Mouse (Mus musculus): Measurements from ENCODE around the gene Hoxa4.

Gene Hoxa4

GRCm38 (mm10) chr6:52177806-52178205 is 13.7 kb downstream of the Hoxa4 start:
- no peak for DNase-seq

GRCm38 (mm10) chr6:52177061-52177735 is 14.4 kb downstream of the Hoxa4 start, which contains the start of gene 5730596B20Rik:
Gene 5730596B20Rik, plus strand, starts transcription at chr6:52177498.
- DNase-seq = no peak

- DNase-seq = no peak
Observed at GRCm38 (mm10) chr6:52176391-52176790, 15.2 kb downstream of the Hoxa4 start.

GRCm38 (mm10) chr6:52175864-52176263 is 15.7 kb downstream of the Hoxa4 start:
- DNase-seq = no peak

DNA sequence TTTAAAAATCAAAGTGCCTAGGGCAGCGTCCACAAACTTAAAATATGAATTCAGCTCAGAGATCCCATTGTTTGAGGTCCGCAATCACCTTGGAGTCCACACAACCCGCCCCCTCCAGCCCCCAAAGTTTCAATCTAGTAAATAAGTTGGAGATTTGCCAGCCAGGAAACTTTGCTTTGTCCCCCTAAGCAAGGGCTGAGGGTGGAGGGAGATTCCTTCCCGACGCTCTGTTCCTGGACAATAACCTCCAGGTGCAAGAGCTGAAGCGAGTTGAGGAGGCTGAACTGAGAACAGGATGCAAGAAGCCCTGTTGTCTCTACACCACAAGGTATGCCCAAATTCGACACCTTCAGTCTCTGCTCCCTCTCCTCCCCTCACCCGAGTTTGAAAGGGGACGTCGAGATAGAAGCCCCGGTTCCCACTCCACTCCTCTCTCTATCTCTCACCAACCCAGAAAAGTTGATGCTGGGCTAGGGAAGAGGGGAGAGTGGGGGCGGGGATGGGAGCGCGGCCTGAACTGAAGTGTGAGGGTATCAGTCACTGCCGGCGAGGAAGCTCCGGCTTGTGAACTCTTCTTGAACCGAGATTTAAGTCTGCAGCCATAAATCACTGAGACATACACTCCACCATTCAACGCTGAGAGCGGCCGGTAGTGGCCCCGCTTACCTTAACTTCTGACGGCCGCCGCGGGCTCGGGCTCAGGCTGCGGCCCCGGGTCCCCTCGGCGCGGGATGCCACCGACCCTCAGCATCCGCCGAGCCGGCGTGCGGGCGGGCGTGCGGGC is 16.4 kb downstream of the Hoxa4 start:
- DNase-seq = no peak

GRCm38 (mm10) chr6:52173648-52174047 is 17.9 kb downstream of the Hoxa4 start:
- no peak for DNase-seq

- no peak for DNase-seq
Observed at GRCm38 (mm10) chr6:52172501-52172900, 19.1 kb downstream of the Hoxa4 start.

GRCm38 (mm10) chr6:52171938-52172337 is 19.6 kb downstream of the Hoxa4 start:
- no peak for DNase-seq

DNA sequence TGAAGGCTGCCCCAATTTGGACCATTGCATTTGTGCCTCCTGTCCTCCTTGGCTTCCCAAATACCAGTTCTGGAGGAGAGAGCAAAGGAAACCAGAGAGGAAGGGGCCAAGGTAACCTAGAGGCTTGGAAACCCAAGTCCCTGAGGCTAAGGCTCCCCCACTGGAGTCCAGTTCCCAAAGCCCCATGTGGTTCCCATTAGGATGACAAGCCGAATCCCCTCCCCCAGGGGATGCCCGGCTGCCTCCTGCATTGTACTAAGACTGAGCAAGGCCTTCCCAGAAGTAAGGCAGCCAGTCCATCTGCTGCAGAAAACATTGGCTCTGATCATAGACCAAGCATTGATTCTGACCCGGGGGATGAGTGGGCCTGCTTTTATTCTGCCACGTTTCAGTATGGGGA is 20.2 kb downstream of the Hoxa4 start:
- no peak for DNase-seq

DNA sequence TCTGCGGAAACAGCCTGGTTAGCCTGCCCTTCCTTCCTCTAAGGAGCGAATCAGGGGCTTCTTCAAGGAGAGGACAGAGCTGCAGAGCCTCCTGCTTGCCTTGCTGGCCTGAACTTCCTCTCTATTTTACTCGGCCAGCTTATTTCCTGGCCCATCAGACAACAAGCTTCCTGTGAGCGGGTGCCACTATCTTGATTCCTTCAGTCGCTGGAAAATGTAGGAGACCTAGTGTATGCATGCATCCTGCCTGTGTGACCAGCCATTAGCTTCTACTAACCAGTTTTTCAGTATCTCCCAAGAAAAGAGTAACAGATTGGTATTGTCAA is 20.7 kb downstream of the Hoxa4 start:
- DNase-seq = no peak

DNA sequence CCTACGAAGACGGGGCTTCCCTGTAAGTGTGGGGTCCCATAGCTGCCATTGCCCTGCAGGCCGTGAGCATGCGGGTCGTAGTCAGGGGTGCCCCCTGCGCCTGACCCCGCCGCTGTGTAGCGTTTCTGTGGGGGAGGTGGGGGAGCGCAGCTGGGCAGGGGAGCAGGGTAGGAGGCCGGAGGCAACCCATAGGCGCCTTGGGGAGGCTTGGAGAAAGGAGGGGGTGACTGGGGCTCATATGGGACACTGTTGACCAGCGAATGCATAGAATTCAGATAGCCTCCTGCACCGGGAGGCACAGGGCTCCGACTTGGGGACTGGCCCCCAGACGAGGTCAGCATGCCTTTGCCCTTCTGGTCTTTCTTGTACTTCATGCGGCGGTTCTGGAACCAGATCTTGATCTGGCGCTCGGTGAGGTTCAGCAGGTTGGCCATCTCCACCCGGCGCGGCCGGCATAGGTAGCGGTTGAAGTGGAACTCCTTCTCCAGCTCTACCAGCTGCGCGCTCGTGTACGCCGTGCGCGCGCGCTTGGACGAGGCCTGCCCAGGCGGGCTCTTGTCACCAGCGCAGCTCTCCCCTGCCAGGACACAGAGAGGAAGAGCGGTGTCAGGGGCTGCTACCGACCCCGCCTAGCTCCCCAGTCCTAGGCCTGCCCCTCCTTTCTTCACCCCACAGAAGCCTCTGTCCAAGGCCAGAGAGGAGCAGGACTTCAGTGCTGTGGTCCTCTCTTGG is 21.2 kb downstream of the Hoxa4 start:
- DNase-seq = no peak

DNA sequence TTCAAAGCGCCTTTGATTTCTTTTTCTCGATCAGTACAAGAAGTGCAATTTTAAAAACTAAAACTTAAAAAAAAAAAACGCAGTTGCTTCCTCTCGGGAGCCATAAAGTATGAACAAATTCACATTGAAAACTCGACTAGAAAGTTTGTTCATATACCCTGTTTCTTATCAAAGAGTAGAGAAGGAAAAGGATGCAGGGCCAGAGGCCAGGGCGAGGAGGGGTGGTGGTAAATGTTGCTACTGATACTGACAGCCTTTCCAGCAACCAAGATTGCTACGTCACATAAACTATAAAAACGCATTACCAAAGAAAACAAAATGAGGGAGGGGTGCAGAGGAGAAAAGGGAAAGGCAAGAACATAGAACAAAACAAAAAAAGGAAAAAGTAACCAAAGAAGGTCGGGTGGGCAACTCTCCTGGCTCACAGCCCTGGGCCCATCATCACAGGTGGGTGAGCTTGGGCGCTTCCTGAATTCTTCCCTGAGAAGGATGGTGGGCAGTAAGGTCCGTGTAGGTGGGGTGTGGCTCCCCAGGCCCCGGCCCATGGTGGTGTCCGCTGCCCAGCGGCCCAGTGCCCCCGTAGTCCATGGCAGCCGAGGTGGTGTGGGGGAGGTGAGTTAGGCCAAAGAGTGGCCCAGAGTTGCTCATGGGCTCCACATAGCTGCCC is 21.9 kb downstream of the Hoxa4 start:
- no peak for DNase-seq

- no peak for DNase-seq
Observed at GRCm38 (mm10) chr6:52168191-52169055, 23.1 kb downstream of the Hoxa4 start.

GRCm38 (mm10) chr6:52167736-52168161 is 23.8 kb downstream of the Hoxa4 start:
- DNase-seq = no peak

DNA sequence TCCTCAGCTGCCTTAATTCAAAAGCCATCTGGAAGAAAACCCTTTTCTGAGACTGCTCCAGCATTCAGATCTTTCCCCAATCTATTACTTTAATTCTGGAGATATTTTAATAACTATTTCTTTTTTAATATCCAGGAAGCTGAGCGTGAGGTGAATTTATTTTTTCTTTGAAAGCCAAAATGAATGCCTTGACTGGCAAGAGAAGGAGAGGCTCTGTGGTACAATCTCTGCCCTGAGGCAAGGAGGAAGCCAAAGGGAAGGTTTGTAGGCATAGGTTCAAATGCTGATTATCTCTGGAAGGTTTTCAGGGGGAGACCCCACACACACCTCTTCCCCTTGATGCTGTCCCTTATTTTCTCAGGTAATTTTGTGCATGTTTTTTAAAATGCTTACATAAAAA is 24.4 kb downstream of the Hoxa4 start:
- no peak for DNase-seq

DNA sequence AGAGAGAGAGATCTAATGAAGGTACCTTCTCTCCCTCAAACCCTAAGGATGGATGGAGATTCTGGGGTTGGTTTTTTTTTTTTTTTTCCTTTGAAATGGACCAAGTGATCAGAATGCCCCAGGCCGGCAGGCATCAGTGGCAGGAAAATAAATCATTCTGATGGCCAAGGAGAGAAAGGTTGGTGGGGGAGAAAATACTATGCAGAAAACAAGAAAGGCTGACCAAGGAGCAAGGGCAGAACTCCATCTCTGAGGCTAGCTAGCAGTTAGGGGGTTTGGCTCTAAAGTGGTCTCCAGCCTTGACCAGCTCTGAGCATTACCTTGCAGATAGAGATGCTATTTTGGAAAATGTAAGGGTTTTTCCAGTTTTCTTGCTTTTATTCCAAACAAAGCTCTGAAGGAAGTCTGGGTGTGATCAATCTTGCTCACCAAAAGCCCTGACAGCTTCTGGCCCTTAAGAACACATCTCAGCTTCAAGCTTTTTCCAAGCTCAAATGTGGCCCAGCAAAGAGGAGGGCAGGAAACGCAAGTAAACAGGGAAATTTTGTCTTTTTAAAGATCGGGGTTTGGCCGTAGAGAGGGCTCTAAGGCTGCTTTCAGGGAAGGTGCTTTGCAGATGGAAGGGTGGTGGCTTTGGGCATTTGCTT is 25.0 kb downstream of the Hoxa4 start:
- DNase-seq = no peak

DNA sequence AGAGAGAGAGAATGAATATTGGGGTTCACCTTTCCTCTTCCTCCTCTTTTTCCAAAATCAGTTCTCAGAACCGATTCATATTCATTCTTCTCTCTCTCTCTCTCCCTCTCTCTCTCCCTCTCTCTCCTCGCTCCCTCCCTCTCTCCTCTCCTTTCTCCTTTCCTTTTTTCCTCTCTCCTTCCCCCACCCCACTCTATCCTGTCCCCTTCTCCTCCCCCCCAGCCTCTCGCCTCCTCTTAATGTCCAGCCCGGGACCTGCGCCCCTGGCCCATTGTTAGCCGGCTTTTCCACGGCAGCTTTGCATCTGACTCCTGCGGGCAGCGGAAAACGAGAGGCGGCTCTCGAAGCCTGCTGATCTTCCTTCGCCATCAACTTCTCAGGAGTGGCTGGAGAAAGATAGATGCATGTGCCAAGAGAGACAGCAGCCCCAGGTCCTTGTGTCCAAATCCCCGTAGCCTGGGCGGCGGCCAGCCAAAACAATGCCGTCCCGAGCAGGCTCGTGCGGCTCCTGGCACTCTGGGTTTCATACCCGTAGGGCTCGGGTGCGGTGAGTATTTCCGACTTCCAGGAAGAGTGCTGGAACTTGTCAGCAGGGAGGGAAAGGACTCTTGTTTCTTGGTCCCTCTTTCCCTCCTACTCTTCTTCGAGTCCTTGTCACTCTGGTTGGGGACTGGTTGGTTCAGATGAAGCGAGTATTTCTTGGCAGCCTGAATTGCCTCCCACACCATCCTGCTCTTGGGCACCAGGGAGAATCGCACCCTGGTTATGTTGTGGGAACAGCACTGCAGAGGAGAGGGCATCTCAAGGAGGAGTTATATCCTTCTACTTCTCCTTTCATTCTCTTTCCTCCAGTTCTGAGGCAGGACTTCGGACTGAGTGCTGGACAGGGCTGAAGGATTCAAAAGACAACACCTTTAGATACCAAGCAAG is 25.8 kb downstream of the Hoxa4 start:
- DNase-seq = no peak

DNA sequence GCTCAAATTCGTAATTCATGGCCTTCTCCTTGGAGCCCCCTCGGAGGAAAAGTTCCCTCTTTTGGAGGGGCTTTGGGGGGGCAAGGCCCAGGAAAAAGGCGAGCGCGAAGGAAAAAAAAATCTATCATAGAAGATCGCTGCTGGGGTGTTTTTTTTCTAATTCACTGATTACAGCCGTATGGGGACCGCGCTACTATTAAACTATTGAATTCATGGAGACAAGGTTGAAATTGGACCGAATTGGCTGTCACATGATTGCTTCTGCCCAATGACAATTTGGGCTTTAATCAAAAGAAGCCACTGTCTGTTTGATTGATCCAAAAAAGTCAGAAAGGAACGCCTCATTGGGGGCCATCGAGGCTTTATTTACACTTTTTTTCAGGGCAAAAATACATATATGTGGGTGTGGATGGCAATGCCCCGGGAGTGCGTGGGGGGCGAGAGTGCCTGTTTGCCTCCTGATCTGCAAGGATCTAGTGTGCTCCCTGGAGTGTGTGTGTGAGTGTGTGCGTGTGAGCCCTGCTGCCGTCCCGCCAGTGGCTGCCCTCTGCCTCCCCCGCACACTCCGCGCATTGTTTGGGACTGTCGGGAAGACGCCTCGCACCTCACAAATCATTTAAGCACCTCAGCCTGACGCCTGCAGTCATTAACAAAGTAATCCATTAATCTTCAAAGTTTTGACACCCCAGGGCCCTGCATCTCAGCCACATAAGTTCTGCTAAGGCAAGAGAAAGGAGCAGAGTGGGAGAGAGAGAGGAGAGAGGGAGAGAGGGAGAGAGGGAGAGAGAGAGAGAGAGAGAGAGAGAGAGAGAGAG is 26.7 kb downstream of the Hoxa4 start, which contains the start of gene Hoxa2:
TSS of gene Hoxa2 (minus strand) at position 206 of the 815 bp plus-strand sequence.
- no peak for DNase-seq

- DNase-seq = no peak
Observed at GRCm38 (mm10) chr6:52164051-52164625, 27.4 kb downstream of the Hoxa4 start.
